Mouse (Mus musculus) forebrain, embryonic 16.5 days (tissue): ENCODE results near the gene Bsn. TPM values are rescaled to one million over a fixed set of nuclear protein-coding genes. Genes with fewer than 3 reads are reported as not detected.

ENCODE experiments used
- ATAC-seq: fragments of 200-750 bp; cut with Nextera tagmentation; 2 replicates; pipeline ENCODE4 v1.8.0; 2017; ENCODE audit warnings: mild to moderate bottlenecking, moderate library complexity
- H3K27ac ChIP-seq: fragments of 300-500 bp; sonication (generic); 2 replicates; pipeline ENCODE4 v1.5.1; 2014; ENCODE audit warnings: low read length, control low read depth
- H3K27me3 ChIP-seq: fragments of 300-500 bp; sonication (generic); replicated peaks from 2 replicates; pipeline ENCODE4 v1.6.1; 2014; ENCODE audit warnings: low read length; ENCODE audit not compliant: control insufficient read depth, insufficient read depth
- H3K36me3 ChIP-seq: fragments of 300-500 bp; sonication (generic); 2 replicates; pipeline ENCODE4 v1.6.1; 2014; ENCODE audit not compliant: control insufficient read depth, insufficient read depth
- H3K4me1 ChIP-seq: fragments of 300-500 bp; sonication (generic); replicated peaks from 2 replicates; pipeline ENCODE4 v1.6.1; 2014; ENCODE audit warnings: low read length; ENCODE audit not compliant: control insufficient read depth, insufficient read depth
- H3K4me2 ChIP-seq: fragments of 300-500 bp; sonication (generic); 2 replicates; pipeline ENCODE4 v1.6.1; 2014; ENCODE audit warnings: mild to moderate bottlenecking, low read length, control low read depth
- H3K4me3 ChIP-seq: fragments of 300-500 bp; sonication (generic); replicated peaks from 2 replicates; pipeline ENCODE4 v1.5.1; 2014; ENCODE audit warnings: mild to moderate bottlenecking, low read length, control low read depth
- H3K9ac ChIP-seq: fragments of 300-500 bp; sonication (generic); replicated peaks from 2 replicates; pipeline ENCODE4 v1.6.1; 2014; ENCODE audit warnings: low read depth, low read length, control low read depth
- H3K9me3 ChIP-seq: fragments of 300-500 bp; sonication (generic); 2 replicates; pipeline ENCODE4 v1.6.1; 2016; ENCODE audit warnings: low read length; ENCODE audit not compliant: control insufficient read depth
- WGBS: fragments of 180-500 bp; shearing (Covaris S2); extraction: QIAGEN DNeasy Blood & Tissue Kit; methylation state at CpG from one replicate; pipeline ENCODE4 v1.1.7; 2014; 5-methylcytosine and 5-hydroxymethylcytosine counted together
- polyA plus RNA-seq: library from polyadenylated mRNA; unstranded; fragments of >200 nt; fragmentation: Nextera tagmentation; extraction: Ambion mirVana; gene quantifications from 2 replicates; pipeline ENCODE4 v1.2.1, GENCODE M21; 2015

The Bsn gene
- polyA plus RNA-seq, 1 experiment from 2014 or later, result 8.5 TPM

GRCm38 (mm10) chr9:108123916-108124315, 66.3 kb downstream of the Bsn start:
- H3K36me3 ChIP-seq, result 0 out of 2 replicates have a peak, but pooled peaks cover 4% of the 10 kb centered on the region
- no peak overlapping the region for H3K4me3 ChIP-seq
- no peaks in the 10 kb centered on the region for H3K9me3 ChIP-seq
- no peak overlapping the region for H3K9ac ChIP-seq
- H3K4me1 ChIP-seq, result no peaks in the 10 kb centered on the region
- no peak overlapping the region for H3K4me2 ChIP-seq
- WGBS, result 91% methylated on average over 4 of the region's 4 CpGs
- no peaks in the 10 kb centered on the region for H3K27me3 ChIP-seq
- no peak for ATAC-seq
- no peak overlapping the region for H3K27ac ChIP-seq

- Histone ChIP-seq H3K4me1 (no peaks in the 10 kb centered on the region), H3K4me2 (no peak overlapping the region), H3K27me3 (no peaks in the 10 kb centered on the region), H3K27ac (no peak overlapping the region), H3K36me3 (peaks cover 9% of the 10 kb centered on the region; the same call in 1 of the 2 replicates), H3K9me3 (no peaks in the 10 kb centered on the region), H3K9ac (no peak overlapping the region), H3K4me3 (no peak overlapping the region)
- no peak for ATAC-seq
- WGBS, result 88% methylated on average over 10 of the region's 10 CpGs
Measured at GRCm38 (mm10) chr9:108121170-108121969, 68.8 kb downstream of the Bsn start.

GRCm38 (mm10) chr9:108120671-108121070, 69.5 kb downstream of the Bsn start:
- Histone ChIP-seq H3K27ac (no peak overlapping the region), H3K4me1 (no peaks in the 10 kb centered on the region), H3K9me3 (no peaks in the 10 kb centered on the region), H3K4me2 (no peak overlapping the region), H3K36me3 (peaks cover 8% of the 10 kb centered on the region; the same call in 1 of the 2 replicates), H3K4me3 (no peak overlapping the region), H3K27me3 (no peaks in the 10 kb centered on the region), H3K9ac (no peak overlapping the region)
- no peak for ATAC-seq
- WGBS, result 94% methylated on average over 8 of the region's 8 CpGs

- 65% methylated on average over 8 of the region's 11 CpGs for WGBS
- no peak overlapping the region for H3K9ac ChIP-seq
- peaks cover 12% of the 10 kb centered on the region; the same call in 1 of the 2 replicates for H3K36me3 ChIP-seq
- no peak overlapping the region for H3K4me2 ChIP-seq
- H3K9me3 ChIP-seq, result no peaks in the 10 kb centered on the region
- H3K4me3 ChIP-seq, result no peak overlapping the region
- H3K27me3 ChIP-seq, result no peaks in the 10 kb centered on the region
- H3K4me1 ChIP-seq, result no peaks in the 10 kb centered on the region
- H3K27ac ChIP-seq, result no peak overlapping the region
- ATAC-seq, result no peak
Measured at GRCm38 (mm10) chr9:108119891-108120411, 70.2 kb downstream of the Bsn start.

GRCm38 (mm10) chr9:108117143-108117542, 73.0 kb downstream of the Bsn start:
- H3K9me3 ChIP-seq, result no peaks in the 10 kb centered on the region
- H3K27ac ChIP-seq, result no peak overlapping the region
- H3K9ac ChIP-seq, result no peak overlapping the region
- H3K36me3 ChIP-seq, result peaks cover 25% of the 10 kb centered on the region
- no peak overlapping the region for H3K4me3 ChIP-seq
- 62% methylated on average over 4 of the region's 4 CpGs for WGBS
- H3K4me1 ChIP-seq, result no peaks in the 10 kb centered on the region
- ATAC-seq, result no peak
- no peaks in the 10 kb centered on the region for H3K27me3 ChIP-seq
- no peak overlapping the region for H3K4me2 ChIP-seq

- Histone ChIP-seq H3K4me1 (0 out of 2 replicates have a peak, but pooled peaks cover 3% of the 10 kb centered on the region), H3K27me3 (no peaks in the 10 kb centered on the region), H3K4me3 (no peak overlapping the region), H3K9me3 (no peaks in the 10 kb centered on the region), H3K27ac (no peak overlapping the region), H3K4me2 (no peak overlapping the region), H3K9ac (no peak overlapping the region), H3K36me3 (peaks cover 23% of the 10 kb centered on the region)
- no peak for ATAC-seq
- 79% methylated on average over 43 of the region's 43 CpGs for WGBS
Measured at GRCm38 (mm10) chr9:108115290-108116077, 74.7 kb downstream of the Bsn start.

- no peak for ATAC-seq
- no peaks in the 10 kb centered on the region for H3K9me3 ChIP-seq
- no peak overlapping the region for H3K27ac ChIP-seq
- H3K36me3 ChIP-seq, result peaks cover 23% of the 10 kb centered on the region
- 92% methylated on average over 18 of the region's 18 CpGs for WGBS
- no peak overlapping the region for H3K4me2 ChIP-seq
- no peak overlapping the region for H3K4me3 ChIP-seq
- H3K27me3 ChIP-seq, result no peaks in the 10 kb centered on the region
- H3K4me1 ChIP-seq, result 0 out of 2 replicates have a peak, but pooled peaks cover 3% of the 10 kb centered on the region
- H3K9ac ChIP-seq, result no peak overlapping the region
Measured at GRCm38 (mm10) chr9:108112719-108113340, 77.4 kb downstream of the Bsn start.

- H3K27me3 ChIP-seq, result no peaks in the 10 kb centered on the region
- H3K4me2 ChIP-seq, result no peak overlapping the region
- H3K4me1 ChIP-seq, result 0 out of 2 replicates have a peak, but pooled peaks cover 3% of the 10 kb centered on the region
- no peaks in the 10 kb centered on the region for H3K9me3 ChIP-seq
- WGBS, result 74% methylated on average over 17 of the region's 17 CpGs
- no peak overlapping the region for H3K4me3 ChIP-seq
- peaks cover 20% of the 10 kb centered on the region for H3K36me3 ChIP-seq
- no peak overlapping the region for H3K9ac ChIP-seq
- ATAC-seq, result no peak
- no peak overlapping the region for H3K27ac ChIP-seq
Measured at GRCm38 (mm10) chr9:108111593-108112121, 78.5 kb downstream of the Bsn start.
